Mouse (Mus musculus) intestine, postnatal 0 days (tissue): ENCODE results near the gene Deaf1. TPM values are rescaled to one million over a fixed set of nuclear protein-coding genes. Genes with fewer than 3 reads are reported as not detected.

Source experiments
- ATAC-seq: fragments of 200-750 bp; cut with Nextera tagmentation; 2 replicates; pipeline ENCODE4 v1.8.0; 2017; ENCODE audit warnings: mild to moderate bottlenecking, moderate TSS enrichment, moderate library complexity
- H3K27ac ChIP-seq: fragments of 300-500 bp; sonication (generic); 2 replicates; pipeline ENCODE4 v1.5.1; 2014; ENCODE audit warnings: mild to moderate bottlenecking, low read depth, low read length, moderate library complexity
- H3K27me3 ChIP-seq: fragments of 300-500 bp; sonication (generic); replicated peaks from 2 replicates; pipeline ENCODE4 v1.6.1; 2014; ENCODE audit warnings: low read length, mixed read lengths; ENCODE audit not compliant: control insufficient read depth, insufficient read depth
- H3K36me3 ChIP-seq: fragments of 300-500 bp; sonication (generic); 2 replicates; pipeline ENCODE4 v1.6.1; 2014; ENCODE audit warnings: mild to moderate bottlenecking, moderate library complexity; ENCODE audit not compliant: control insufficient read depth, insufficient read depth
- H3K4me1 ChIP-seq: fragments of 300-500 bp; sonication (generic); replicated peaks from 2 replicates; pipeline ENCODE4 v1.6.1; 2014; ENCODE audit warnings: antibody characterized with exemption, low read length, mixed read lengths; ENCODE audit not compliant: control insufficient read depth, insufficient read depth
- H3K4me2 ChIP-seq: fragments of 300-500 bp; sonication (generic); replicated peaks from 2 replicates; pipeline ENCODE4 v1.6.1; 2014; ENCODE audit warnings: low read depth, mild to moderate bottlenecking, moderate library complexity
- H3K4me3 ChIP-seq: fragments of 300-500 bp; sonication (generic); 2 replicates; pipeline ENCODE4 v1.5.1; 2014; ENCODE audit warnings: low read depth, low read length
- H3K9ac ChIP-seq: fragments of 300-500 bp; sonication (generic); 2 replicates; pipeline ENCODE4 v1.6.1; 2014; ENCODE audit warnings: mild to moderate bottlenecking, low read depth, low read length
- H3K9me3 ChIP-seq: fragments of 300-500 bp; sonication (generic); 2 replicates; pipeline ENCODE4 v1.6.1; 2016; ENCODE audit warnings: mixed run types; ENCODE audit not compliant: control insufficient read depth
- CTCF ChIP-seq: sonication (generic); IDR thresholded peaks from 2 replicates; pipeline ENCODE4 v1.5.1; 2016; ENCODE audit warnings: low read depth, mild to moderate bottlenecking, control low read depth, antibody characterized with exemption, moderate library complexity
- WGBS: fragments of 180-500 bp; shearing (Covaris S2); extraction: QIAGEN DNeasy Blood & Tissue Kit; methylation state at CpG from one replicate; pipeline ENCODE4 v1.1.7; 2014; 5-methylcytosine and 5-hydroxymethylcytosine counted together
- polyA plus RNA-seq: library from polyadenylated mRNA; unstranded; fragments of >200 nt; fragmentation: Nextera tagmentation; extraction: Ambion mirVana; gene quantifications from 2 replicates; pipeline ENCODE4 v1.2.1, GENCODE M21; 2015

Deaf1 gene
- polyA plus RNA-seq, 1 experiment from 2014 or later: 52.8 TPM

DNA sequence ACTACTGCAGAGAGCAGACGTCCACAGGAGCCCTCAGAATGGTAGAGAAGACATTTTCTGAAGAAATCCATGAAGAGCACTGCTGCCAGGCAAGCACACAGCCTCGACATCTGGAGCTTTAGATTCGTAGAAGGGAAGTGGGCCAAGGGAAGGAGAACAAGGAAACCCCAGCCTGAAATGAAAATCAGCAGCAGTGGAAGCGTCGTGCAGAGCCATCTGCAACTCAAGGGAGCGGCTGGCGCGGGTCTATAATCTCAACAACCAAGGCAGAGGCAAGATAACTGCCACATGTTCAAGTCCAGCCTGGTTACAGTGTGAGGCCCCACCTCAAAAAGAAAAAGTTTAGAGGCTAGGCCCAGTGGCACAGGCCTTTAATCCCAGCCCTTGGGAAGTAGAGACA lies 12.4 kb downstream of the Deaf1 start:
- WGBS: 80% methylated on average over 8 of the region's 8 CpGs
- Histone ChIP-seq H3K4me3 (no peak overlapping the region), H3K36me3 (peaks cover 64% of the 10 kb centered on the region), H3K9me3 (no peaks in the 10 kb centered on the region), H3K9ac (no peak overlapping the region), H3K4me1 (no peaks in the 10 kb centered on the region), H3K27me3 (no peaks in the 10 kb centered on the region), H3K27ac (0 out of 2 replicates have a peak overlapping the region, but pooled peaks have one; percentile 24), H3K4me2 (no peak overlapping the region)
- TF ChIP-seq CTCF: no peak
- ATAC-seq: no peak

DNA sequence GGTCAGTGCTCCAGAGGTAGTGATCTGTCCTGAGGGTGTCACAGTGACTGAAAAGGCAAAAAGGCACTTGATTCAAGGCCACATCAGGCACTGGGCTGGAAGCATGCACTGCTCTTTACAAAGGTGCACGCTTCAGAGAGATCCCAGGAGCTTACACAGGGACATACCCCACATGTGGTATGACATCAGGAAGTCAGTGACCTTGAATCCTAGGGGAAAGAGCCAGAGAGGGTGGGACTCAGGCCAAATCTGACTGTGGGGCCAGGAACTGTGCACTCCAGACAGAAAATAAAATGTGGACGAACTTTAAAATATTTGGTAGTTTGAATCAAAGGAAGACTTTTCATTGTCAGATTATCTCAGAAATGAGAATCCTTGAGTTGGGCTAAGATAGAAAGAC lies 13.1 kb downstream of the Deaf1 start:
- Histone ChIP-seq H3K27ac (no peak overlapping the region), H3K9me3 (no peaks in the 10 kb centered on the region), H3K9ac (no peak overlapping the region), H3K4me2 (no peak overlapping the region), H3K4me3 (no peak overlapping the region), H3K36me3 (peaks cover 66% of the 10 kb centered on the region), H3K4me1 (no peaks in the 10 kb centered on the region), H3K27me3 (no peaks in the 10 kb centered on the region)
- ATAC-seq: no peak
- 83% methylated on average over 2 of the region's 2 CpGs for WGBS
- TF ChIP-seq CTCF: no peak

DNA sequence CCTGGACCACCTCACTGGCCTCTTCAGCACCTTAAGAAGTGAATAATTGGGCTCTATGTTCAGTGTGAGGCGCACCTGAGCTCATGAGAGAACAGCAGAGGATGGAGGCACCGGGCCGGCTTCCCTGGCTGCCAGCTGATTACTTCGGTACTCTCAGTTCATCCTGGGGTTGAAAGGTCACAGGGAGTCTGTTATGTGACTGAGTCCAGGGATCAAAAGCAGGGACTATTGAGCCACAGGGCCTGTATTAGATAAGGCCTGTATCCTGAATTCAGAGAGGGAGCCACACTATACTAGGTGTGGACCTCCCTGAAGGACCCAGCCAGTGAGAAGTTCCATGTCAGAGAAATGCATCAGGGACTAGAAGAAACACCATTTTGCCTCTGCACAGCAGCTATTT lies 23.0 kb downstream of the Deaf1 start:
- H3K27me3 ChIP-seq: no peaks in the 10 kb centered on the region
- no peak overlapping the region for H3K27ac ChIP-seq
- 66% methylated on average over 4 of the region's 4 CpGs for WGBS
- H3K4me3 ChIP-seq: no peak overlapping the region
- no peaks in the 10 kb centered on the region for H3K4me1 ChIP-seq
- no peak for ATAC-seq
- H3K9me3 ChIP-seq: no peaks in the 10 kb centered on the region
- H3K36me3 ChIP-seq: peaks cover 79% of the 10 kb centered on the region
- no peak overlapping the region for H3K4me2 ChIP-seq
- no peak for TF ChIP-seq CTCF
- no peak overlapping the region for H3K9ac ChIP-seq

DNA sequence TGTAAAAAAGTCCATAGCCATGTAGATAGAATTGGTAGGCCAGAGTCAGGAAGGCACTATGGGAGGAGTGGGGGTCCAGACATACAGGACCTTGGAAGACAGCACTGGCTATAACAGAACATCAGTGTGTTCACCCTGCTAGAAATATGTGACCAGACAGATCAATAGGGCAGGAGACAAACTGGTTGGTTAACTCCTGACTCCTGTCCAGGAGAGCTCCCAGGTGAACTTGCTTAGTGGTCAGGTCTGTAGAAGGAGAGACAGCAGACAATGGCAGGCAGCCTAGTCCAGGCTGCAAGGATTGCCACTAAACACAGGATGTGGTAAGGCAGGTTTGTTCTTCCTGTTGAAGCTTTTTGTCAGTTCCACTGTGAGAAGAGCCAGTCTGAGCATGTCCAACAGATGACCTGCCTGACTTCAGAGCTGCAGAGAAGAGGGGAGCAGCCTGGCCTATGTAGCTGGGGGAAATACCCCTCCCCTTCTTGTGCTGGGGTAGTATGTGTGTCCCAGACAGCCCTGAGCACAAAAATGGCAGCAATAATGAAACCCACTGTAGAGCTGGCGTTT lies 24.7 kb downstream of the Deaf1 start:
- no peak for TF ChIP-seq CTCF
- no peak for ATAC-seq
- WGBS: 78% methylated on average over 1 of the region's 1 CpGs
- H3K4me3 ChIP-seq: no peak overlapping the region
- peaks cover 64% of the 10 kb centered on the region for H3K36me3 ChIP-seq
- no peaks in the 10 kb centered on the region for H3K9me3 ChIP-seq
- no peak overlapping the region for H3K4me2 ChIP-seq
- H3K27me3 ChIP-seq: no peaks in the 10 kb centered on the region
- 0 out of 2 replicates have a peak overlapping the region, but pooled peaks have one; percentile 21 for H3K27ac ChIP-seq
- no peaks in the 10 kb centered on the region for H3K4me1 ChIP-seq
- no peak overlapping the region for H3K9ac ChIP-seq

DNA sequence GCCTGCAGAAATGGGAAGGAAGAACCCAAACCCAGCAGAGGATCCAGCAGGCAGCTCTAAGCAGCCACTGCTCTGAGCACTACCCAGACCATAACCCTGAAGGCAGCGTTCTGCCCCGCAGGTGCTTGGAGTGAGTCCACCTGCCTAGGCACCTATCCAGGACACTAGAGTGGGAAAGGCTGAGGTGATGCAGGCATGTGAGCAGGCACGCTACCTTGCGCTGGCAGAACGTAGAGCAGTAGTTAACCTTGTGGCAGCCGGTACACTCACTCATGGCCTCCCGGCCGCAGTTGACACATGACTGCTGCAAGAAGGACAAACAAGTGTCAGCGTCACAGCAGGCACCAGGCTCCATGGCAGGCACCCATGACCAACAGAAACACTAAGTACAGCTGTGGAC lies 26.1 kb downstream of the Deaf1 start:
- no peak overlapping the region for H3K4me2 ChIP-seq
- no peak overlapping the region for H3K4me3 ChIP-seq
- H3K4me1 ChIP-seq: no peaks in the 10 kb centered on the region
- H3K9me3 ChIP-seq: no peaks in the 10 kb centered on the region
- H3K27me3 ChIP-seq: no peaks in the 10 kb centered on the region
- peak; percentile 42 for ATAC-seq
- no peak for TF ChIP-seq CTCF
- H3K9ac ChIP-seq: no peak overlapping the region
- H3K27ac ChIP-seq: peak overlapping the region; percentile 66
- peaks cover 60% of the 10 kb centered on the region for H3K36me3 ChIP-seq
- 82% methylated on average over 9 of the region's 9 CpGs for WGBS

DNA sequence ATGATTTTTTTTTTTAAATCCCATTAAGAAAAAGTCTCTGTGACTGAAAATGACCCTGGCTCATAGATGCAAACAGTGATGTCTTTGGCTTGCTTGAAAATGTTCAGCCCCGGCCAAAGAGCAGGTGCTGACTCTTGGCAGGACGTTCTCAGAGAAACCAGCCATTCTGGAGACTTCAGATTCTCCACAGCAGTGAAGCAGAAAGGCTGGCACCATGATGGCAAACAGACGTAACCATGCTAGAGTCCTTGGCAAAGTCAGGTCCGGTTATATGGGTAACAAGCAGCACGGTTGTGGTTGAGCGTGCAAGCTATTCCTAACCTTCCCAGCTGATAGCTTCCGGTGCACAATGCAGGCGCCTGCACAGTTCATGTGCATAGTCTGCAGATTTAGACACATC lies 28.3 kb downstream of the Deaf1 start:
- TF ChIP-seq CTCF: no peak
- Histone ChIP-seq H3K27ac (no peak overlapping the region), H3K27me3 (peaks cover 12% of the 10 kb centered on the region; the same call in 1 of the 2 replicates), H3K9me3 (no peaks in the 10 kb centered on the region), H3K9ac (no peak overlapping the region), H3K4me2 (no peak overlapping the region), H3K4me1 (no peaks in the 10 kb centered on the region; the same call in 1 of the 2 replicates), H3K36me3 (peaks cover 38% of the 10 kb centered on the region), H3K4me3 (no peak overlapping the region)
- no peak for ATAC-seq
- 94% methylated on average over 8 of the region's 8 CpGs for WGBS
